8 mouse cellular contexts compared by ENCODE assay signal in genomic region chr14:8216100-8216499, GRCm38 (mm10). TPM values are rescaled to one million over a fixed set of nuclear protein-coding genes. Genes with fewer than 3 reads are reported as not detected.
DNase-seq lines count a peak whose midpoint lies in the region; ATAC-seq and TF ChIP-seq lines count a peak whose summit lies in the region.

No protein-coding gene starts in this region.

- H3K9ac ChIP-seq in lung, postnatal 0 days (replicated peaks; ENCODE audit: low read depth): no peak overlapping the region
- peak overlapping the region; percentile 18; the same call in 1 of the 2 replicates for H3K9ac ChIP-seq in intestine, postnatal 0 days (ENCODE audit: low read depth, low read length)
- H3K9ac ChIP-seq in stomach, embryonic 15.5 days: no peak overlapping the region

- DNase-seq in heart, adult 11 months: peak; percentile 9
- no peak for DNase-seq in heart, adult 9 months (ENCODE audit: low spot score in 2 of 2)
- peak; percentile 60 for DNase-seq in lung, postnatal 0 days (ENCODE audit: low spot score)
- DNase-seq in lung, postnatal 25 days (ENCODE audit: low spot score): no peak
- DNase-seq in T-cell, adult 2 months (ENCODE audit: low spot score): no peak
- DNase-seq in spleen, postnatal 14 days (ENCODE audit: low spot score in 2 of 2): no peak

- TF ChIP-seq EP300 in lung, postnatal 0 days (IDR thresholded peaks at IDR 0.05): no peak

- H3K36me3 ChIP-seq in lung, postnatal 0 days (ENCODE audit: insufficient read depth, low read length): no peaks in the 10 kb centered on the region
- H3K36me3 ChIP-seq in intestine, postnatal 0 days (ENCODE audit: control insufficient read depth, insufficient read depth): 0 out of 2 replicates have a peak, but pooled peaks cover 3% of the 10 kb centered on the region
- H3K36me3 ChIP-seq in stomach, embryonic 15.5 days: no peaks in the 10 kb centered on the region

- no peaks in the 10 kb centered on the region for H3K27me3 ChIP-seq in lung, postnatal 0 days (replicated peaks; ENCODE audit: insufficient read depth, low read length)
- H3K27me3 ChIP-seq in intestine, postnatal 0 days (replicated peaks; ENCODE audit: control insufficient read depth, insufficient read depth, low read length): no peaks in the 10 kb centered on the region
- no peaks in the 10 kb centered on the region for H3K27me3 ChIP-seq in stomach, embryonic 15.5 days (replicated peaks)

- no peak overlapping the region for H3K27ac ChIP-seq in lung, postnatal 0 days (ENCODE audit: low read length)
- H3K27ac ChIP-seq in intestine, postnatal 0 days (ENCODE audit: low read depth, low read length): peak overlapping the region; percentile 69
- no peak overlapping the region for H3K27ac ChIP-seq in stomach, embryonic 15.5 days

- 53% methylated on average over 5 of the region's 5 CpGs for WGBS in lung, postnatal 0 days
- WGBS in intestine, postnatal 0 days: 42% methylated on average over 5 of the region's 5 CpGs
- WGBS in stomach, embryonic 15.5 days: 67% methylated on average over 5 of the region's 5 CpGs

- peaks cover 11% of the 10 kb centered on the region; the same call in 1 of the 2 replicates for H3K4me1 ChIP-seq in lung, postnatal 0 days (ENCODE audit: insufficient read depth, low read depth, low read length)
- no peaks in the 10 kb centered on the region for H3K4me1 ChIP-seq in intestine, postnatal 0 days (replicated peaks; ENCODE audit: control insufficient read depth, insufficient read depth, low read length)
- H3K4me1 ChIP-seq in stomach, embryonic 15.5 days: no peaks in the 10 kb centered on the region; the same call in 1 of the 2 replicates

- ATAC-seq in lung, postnatal 0 days: no peak
- ATAC-seq in intestine, postnatal 0 days: peak; percentile 58
- ATAC-seq in stomach, embryonic 15.5 days (ENCODE audit: insufficient read depth, low FRiP score, low read depth): no peak

- H3K9me3 ChIP-seq in lung, postnatal 0 days (ENCODE audit: low read length): no peaks in the 10 kb centered on the region
- H3K9me3 ChIP-seq in intestine, postnatal 0 days (ENCODE audit: control insufficient read depth): no peaks in the 10 kb centered on the region
- H3K9me3 ChIP-seq in stomach, embryonic 15.5 days: no peaks in the 10 kb centered on the region

- H3K4me3 ChIP-seq in lung, postnatal 0 days (ENCODE audit: low read depth, low read length): no peak overlapping the region
- H3K4me3 ChIP-seq in intestine, postnatal 0 days (ENCODE audit: low read depth, low read length): peak overlapping the region; percentile 82; the same call in 1 of the 2 replicates
- no peak overlapping the region for H3K4me3 ChIP-seq in stomach, embryonic 15.5 days (replicated peaks)

- no peak for TF ChIP-seq CTCF in lung, postnatal 0 days (IDR thresholded peaks at IDR 0.05)
- no peak for TF ChIP-seq CTCF in intestine, postnatal 0 days (IDR thresholded peaks at IDR 0.05; ENCODE audit: low read depth)

- H3K4me2 ChIP-seq in lung, postnatal 0 days (replicated peaks; ENCODE audit: low read depth, low read length): peak overlapping the region; percentile 83; the same call in 1 of the 2 replicates
- H3K4me2 ChIP-seq in intestine, postnatal 0 days (replicated peaks; ENCODE audit: low read depth): peak overlapping the region; percentile 84
- peak overlapping the region; percentile 89 for H3K4me2 ChIP-seq in stomach, embryonic 15.5 days

RNA-seq across cellular contexts. Expression of gene Kctd6, which starts 2.2 kb away (rescaled TPM):
- polyA plus RNA-seq in lung, postnatal 0 days (2015; fragmentation: Nextera tagmentation; extraction: Ambion mirVana): 18.5 and 19.5 TPM in 2 replicates
- polyA plus RNA-seq in intestine, postnatal 0 days (2015; fragmentation: Nextera tagmentation; extraction: Ambion mirVana): 18.8 and 19.5 TPM in 2 replicates
- polyA plus RNA-seq in stomach, embryonic 15.5 days (2015; fragmentation: Nextera tagmentation; extraction: Ambion mirVana): 12.9 and 14.2 TPM in 2 replicates

RNA-seq across cellular contexts. Expression of gene Acox2, which starts 43.1 kb away (rescaled TPM):
- 6.3 and 7.2 TPM in 2 replicates for polyA plus RNA-seq in lung, postnatal 0 days (2015; fragmentation: Nextera tagmentation; extraction: Ambion mirVana)
- polyA plus RNA-seq in intestine, postnatal 0 days (2015; fragmentation: Nextera tagmentation; extraction: Ambion mirVana): 9.3 and 10.8 TPM in 2 replicates
- polyA plus RNA-seq in stomach, embryonic 15.5 days (2015; fragmentation: Nextera tagmentation; extraction: Ambion mirVana): 2.1 and 3.1 TPM in 2 replicates

RNA-seq across cellular contexts. Expression of gene Pdhb, which starts 43.3 kb away (rescaled TPM):
- polyA plus RNA-seq in lung, postnatal 0 days (2015; fragmentation: Nextera tagmentation; extraction: Ambion mirVana): 129 and 140 TPM in 2 replicates
- polyA plus RNA-seq in intestine, postnatal 0 days (2015; fragmentation: Nextera tagmentation; extraction: Ambion mirVana): 140 and 149 TPM in 2 replicates
- 176 and 189 TPM in 2 replicates for polyA plus RNA-seq in stomach, embryonic 15.5 days (2015; fragmentation: Nextera tagmentation; extraction: Ambion mirVana)

Comparison
In these comparisons a context has a peak if more than half of its experiments do, and no peak if none do; other contexts are left out.
1. DNase-seq: peak in heart, adult 11 months (single experiment) and lung, postnatal 0 days (single experiment); none in heart, adult 9 months (0 of 2), lung, postnatal 25 days (single experiment), T-cell, adult 2 months (single experiment) and spleen, postnatal 14 days (0 of 2).
2. Peak in every context shown above with its lines, with median percentiles within 50 percentile points of each other: H3K4me2 ChIP-seq.